Comparison of ENCODE assay signal across 11 mouse cellular contexts in the genomic region with DNA sequence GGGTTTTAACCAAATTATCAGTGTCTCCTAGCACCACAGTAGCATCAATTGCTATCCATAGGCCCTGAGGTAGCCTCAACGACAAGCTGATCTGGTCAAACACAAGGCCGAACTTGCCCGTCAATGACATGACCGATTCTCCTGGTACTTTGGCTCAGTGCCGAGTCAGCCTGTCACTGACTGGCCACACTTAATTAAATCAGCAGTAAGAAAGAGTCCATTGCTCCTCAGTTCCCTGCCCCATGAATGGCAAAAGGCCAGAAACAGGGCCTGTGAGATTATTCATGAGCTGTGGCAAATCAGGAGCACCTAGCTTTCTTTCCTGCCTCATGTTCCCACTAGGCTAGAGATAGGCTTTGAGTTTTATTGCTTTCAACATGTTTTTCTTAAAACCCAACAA.
A peak's percentile ranks its signal among the peaks of the same experiment; 100 is the strongest.
DNase-seq lines count a peak whose midpoint lies in the region; ATAC-seq and TF ChIP-seq lines count a peak whose summit lies in the region.
"Had no signal": no experiment of that assay in that cellular context is flagged by ENCODE, and none has a peak within 500 bp of the region (broad histone marks: within the 10 kb centered on the region; RNA-seq: fewer than 3 reads in every experiment).

No protein-coding gene starts in this region.

- no peak for ATAC-seq in forebrain, postnatal 0 days
- no peak for ATAC-seq in forebrain, embryonic 11.5 days (replicated peaks; ENCODE audit: low FRiP score)
- ATAC-seq in midbrain, postnatal 0 days (ENCODE audit: low FRiP score), result no peak
- ATAC-seq in midbrain, embryonic 15.5 days (replicated peaks), result no peak
- ATAC-seq: liver, embryonic 12.5 days had no signal

- H3K4me2 ChIP-seq in forebrain, postnatal 0 days (ENCODE audit: low read depth), result no peak overlapping the region
- H3K4me2 ChIP-seq in forebrain, embryonic 11.5 days (ENCODE audit: low read depth, low read length, severe bottlenecking), result no peak overlapping the region
- no peak overlapping the region for H3K4me2 ChIP-seq in midbrain, postnatal 0 days (ENCODE audit: low read depth, low read length, poor library complexity, severe bottlenecking)
- H3K4me2 ChIP-seq in midbrain, embryonic 15.5 days, result no peak overlapping the region
- H3K4me2 ChIP-seq: liver, embryonic 12.5 days; midbrain, embryonic 12.5 days had no signal

- whole genome bisulfite sequencing in forebrain, postnatal 0 days, result 44% methylated on average over 5 of the region's 5 CpGs
- 87% methylated on average over 5 of the region's 5 CpGs for WGBS in forebrain, embryonic 11.5 days
- WGBS in midbrain, postnatal 0 days, result 66% methylated on average over 5 of the region's 5 CpGs
- 59% methylated on average over 5 of the region's 5 CpGs for WGBS in midbrain, embryonic 15.5 days

- 0 out of 2 replicates have a peak, but pooled peaks cover 3% of the 10 kb centered on the region for H3K4me1 ChIP-seq in forebrain, postnatal 0 days (ENCODE audit: insufficient read depth)
- H3K4me1 ChIP-seq in forebrain, embryonic 11.5 days (replicated peaks; ENCODE audit: control insufficient read depth, insufficient read depth, low read length), result no peaks in the 10 kb centered on the region
- no peaks in the 10 kb centered on the region for H3K4me1 ChIP-seq in midbrain, postnatal 0 days (ENCODE audit: insufficient read depth, low read length)
- peaks cover 3% of the 10 kb centered on the region for H3K4me1 ChIP-seq in midbrain, embryonic 15.5 days
- H3K4me1 ChIP-seq: liver, embryonic 12.5 days; midbrain, embryonic 12.5 days had no signal

- no peak overlapping the region for H3K27ac ChIP-seq in forebrain, postnatal 0 days (ENCODE audit: low read depth, low read length)
- no peak overlapping the region for H3K27ac ChIP-seq in forebrain, embryonic 11.5 days (ENCODE audit: low read depth, low read length)
- H3K27ac ChIP-seq in midbrain, postnatal 0 days (ENCODE audit: low read depth, low read length), result no peak overlapping the region
- no peak overlapping the region for H3K27ac ChIP-seq in midbrain, embryonic 15.5 days
- H3K27ac ChIP-seq: liver, embryonic 12.5 days; midbrain, embryonic 12.5 days had no signal

- H3K9ac ChIP-seq in forebrain, postnatal 0 days, result no peak overlapping the region
- H3K9ac ChIP-seq in forebrain, embryonic 11.5 days (ENCODE audit: low read length), result no peak overlapping the region
- no peak overlapping the region for H3K9ac ChIP-seq in midbrain, postnatal 0 days (replicated peaks; ENCODE audit: low read length, poor library complexity, severe bottlenecking)
- H3K9ac ChIP-seq in midbrain, embryonic 15.5 days, result no peak overlapping the region
- H3K9ac ChIP-seq: liver, embryonic 12.5 days; midbrain, embryonic 12.5 days had no signal

- DNase-seq in forebrain, postnatal 0 days, result peak; percentile 24
- DNase-seq in forebrain, embryonic 11.5 days (ENCODE audit: low spot score), result no peak
- peak; percentile 80 for DNase-seq in midbrain, postnatal 0 days (ENCODE audit: low spot score)
- DNase-seq in adrenal gland, postnatal 14 days, result peak; percentile 32
- peak; percentile 38 for DNase-seq in cerebellum, adult 9-11 months
- no peak for DNase-seq in heart, adult 18-20 months
- no peak for DNase-seq in kidney, adult 11 months
- DNase-seq: B cell, adult 2 months had no signal

- no peaks in the 10 kb centered on the region for H3K27me3 ChIP-seq in forebrain, postnatal 0 days (ENCODE audit: insufficient read depth, low read length)
- H3K27me3 ChIP-seq in forebrain, embryonic 11.5 days (ENCODE audit: control insufficient read depth, insufficient read depth, low read length), result no peaks in the 10 kb centered on the region
- no peaks in the 10 kb centered on the region for H3K27me3 ChIP-seq in midbrain, postnatal 0 days (ENCODE audit: insufficient read depth, low read length)
- H3K27me3 ChIP-seq in midbrain, embryonic 15.5 days (replicated peaks), result no peaks in the 10 kb centered on the region
- H3K27me3 ChIP-seq: liver, embryonic 12.5 days; midbrain, embryonic 12.5 days had no signal

- no peaks in the 10 kb centered on the region for H3K9me3 ChIP-seq in forebrain, postnatal 0 days (ENCODE audit: low read length)
- no peaks in the 10 kb centered on the region for H3K9me3 ChIP-seq in forebrain, embryonic 11.5 days (ENCODE audit: control insufficient read depth, low read length)
- H3K9me3 ChIP-seq in midbrain, postnatal 0 days (ENCODE audit: low read length), result no peaks in the 10 kb centered on the region
- no peaks in the 10 kb centered on the region for H3K9me3 ChIP-seq in midbrain, embryonic 15.5 days
- H3K9me3 ChIP-seq: liver, embryonic 12.5 days; midbrain, embryonic 12.5 days had no signal

- TF ChIP-seq CTCF in forebrain, postnatal 0 days (IDR thresholded peaks at IDR 0.05; ENCODE audit: low read depth), result no peak
- TF ChIP-seq CTCF in midbrain, postnatal 0 days (IDR thresholded peaks at IDR 0.05), result no peak

- H3K4me3 ChIP-seq in forebrain, postnatal 0 days (ENCODE audit: low read depth, low read length), result no peak overlapping the region
- H3K4me3 ChIP-seq in forebrain, embryonic 11.5 days (ENCODE audit: low read depth, low read length), result no peak overlapping the region
- H3K4me3 ChIP-seq in midbrain, postnatal 0 days (ENCODE audit: low read depth, low read length), result no peak overlapping the region
- H3K4me3 ChIP-seq in midbrain, embryonic 15.5 days, result no peak overlapping the region
- H3K4me3 ChIP-seq: liver, embryonic 12.5 days; midbrain, embryonic 12.5 days had no signal

- H3K36me3 ChIP-seq in forebrain, postnatal 0 days (ENCODE audit: insufficient read depth), result no peaks in the 10 kb centered on the region
- no peaks in the 10 kb centered on the region for H3K36me3 ChIP-seq in forebrain, embryonic 11.5 days (ENCODE audit: control insufficient read depth, insufficient read depth, low read length)
- H3K36me3 ChIP-seq in midbrain, postnatal 0 days (ENCODE audit: insufficient read depth, low read length), result no peaks in the 10 kb centered on the region
- no peaks in the 10 kb centered on the region for H3K36me3 ChIP-seq in midbrain, embryonic 15.5 days (replicated peaks)
- H3K36me3 ChIP-seq: liver, embryonic 12.5 days; midbrain, embryonic 12.5 days had no signal

Comparison
In these comparisons a context has a peak if more than half of its experiments do, and no peak if none do; other contexts are left out.
1. DNase-seq: peak in forebrain, postnatal 0 days (single experiment), midbrain, postnatal 0 days (single experiment), adrenal gland, postnatal 14 days (single experiment) and cerebellum, adult 9-11 months (single experiment); none in forebrain, embryonic 11.5 days (single experiment), heart, adult 18-20 months (0 of 2) and kidney, adult 11 months (single experiment).